Mouse (Mus musculus): Measurements from ENCODE around the gene Gm28845. TPM values are rescaled to one million over a fixed set of nuclear protein-coding genes. Genes with fewer than 3 reads are reported as not detected.

Gm28845 gene
- total and polyA plus RNA-seq, 3 experiments: not detected

DNA sequence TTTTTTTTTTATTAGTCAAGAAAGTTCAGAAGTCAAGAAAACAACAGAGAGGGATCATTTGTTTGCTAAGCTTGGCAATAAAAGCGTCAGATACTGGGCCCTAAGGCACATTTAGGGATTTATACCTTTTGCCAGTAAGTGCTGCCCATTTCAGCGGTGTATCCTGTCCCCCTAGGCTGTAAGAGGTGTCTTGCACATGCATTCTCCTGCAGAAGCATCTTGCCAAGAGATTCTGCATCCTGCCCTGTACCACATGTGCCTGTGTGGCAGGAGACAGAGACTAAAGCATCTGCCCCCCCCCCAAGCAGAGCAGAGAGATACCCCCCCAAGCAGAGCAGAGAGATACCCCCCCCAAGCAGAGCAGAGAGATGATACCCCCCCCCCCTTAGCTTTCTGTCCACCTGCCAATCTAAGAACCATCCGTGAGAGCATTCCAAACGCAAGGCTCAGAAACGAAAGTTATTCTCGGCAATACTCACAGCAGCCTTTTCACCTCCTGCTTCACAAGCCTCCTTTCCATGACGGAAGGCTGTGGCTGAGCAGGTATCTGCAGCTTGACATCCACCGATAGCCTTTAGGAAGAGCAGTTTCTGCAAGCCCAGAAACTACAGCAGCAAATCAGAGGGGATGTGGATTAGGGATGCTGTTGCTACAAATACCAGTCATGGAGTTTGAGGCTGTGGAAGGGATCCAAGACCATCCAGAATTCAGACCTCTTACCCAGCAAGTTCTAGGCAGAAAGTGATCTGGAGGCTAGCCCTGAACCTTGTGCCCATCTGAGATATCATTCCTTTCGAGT lies 3.4 kb upstream of the Gm28845 start, which contains the start of gene D630023F18Rik:
TSS of gene D630023F18Rik (minus strand) at position 641 of the 799 bp plus-strand sequence.
- no peak for TF ChIP-seq MAX (IDR thresholded peaks at IDR 0.05; ENCODE audit: low read length)
- no peak for TF ChIP-seq HCFC1 (IDR thresholded peaks at IDR 0.05; ENCODE audit: low read depth, low read length)
- no peak for TF ChIP-seq ZMIZ1 (IDR thresholded peaks at IDR 0.05; ENCODE audit: low read depth, low read length)
- no peak for TF ChIP-seq CHD2 (IDR thresholded peaks at IDR 0.05; ENCODE audit: low read length)
- no peak for TF ChIP-seq KAT2A (conservative IDR thresholded peaks at IDR 0.05; ENCODE audit: low read depth, low read length)
- TF ChIP-seq MAFK (IDR thresholded peaks at IDR 0.05; ENCODE audit: borderline replicate concordance, low read depth, low read length): no peak
- Histone ChIP-seq H3K27me3 (ENCODE audit: control insufficient read depth in 1 of 2, insufficient read depth in 2 of 2, low read length in 2 of 2) (no peaks in the 10 kb centered on the region; a peak in 1 of 4 replicates), H3K4me1 (ENCODE audit: control insufficient read depth in 1 of 2, insufficient read depth in 2 of 2, low read length in 2 of 2) (no peaks in the 10 kb centered on the region), H3K9me3 (replicated peaks; ENCODE audit: insufficient read depth, low read length) (no peaks in the 10 kb centered on the region), H3K79me2 (ENCODE audit: control insufficient read depth, insufficient read depth, low read length, poor library complexity) (no peaks in the 10 kb centered on the region), H3K4me3 (ENCODE audit: control insufficient read depth in 1 of 2, insufficient read depth in 1 of 2, low read depth in 2 of 2, low read length in 2 of 2) (no peak within 1 kb of the TSS), H3K9ac (ENCODE audit: control insufficient read depth, low read depth, low read length, poor library complexity, severe bottlenecking) (no peak within 1 kb of the TSS), H3K27ac (ENCODE audit: control insufficient read depth, low read depth, low read length) (no peak within 1 kb of the TSS), H3K36me3 (ENCODE audit: control insufficient read depth in 1 of 2, insufficient read depth in 2 of 2, low read length in 2 of 2) (no peaks in the 10 kb centered on the region)
- DNase-seq (ENCODE audit: low read depth, low spot score): no peak

DNA sequence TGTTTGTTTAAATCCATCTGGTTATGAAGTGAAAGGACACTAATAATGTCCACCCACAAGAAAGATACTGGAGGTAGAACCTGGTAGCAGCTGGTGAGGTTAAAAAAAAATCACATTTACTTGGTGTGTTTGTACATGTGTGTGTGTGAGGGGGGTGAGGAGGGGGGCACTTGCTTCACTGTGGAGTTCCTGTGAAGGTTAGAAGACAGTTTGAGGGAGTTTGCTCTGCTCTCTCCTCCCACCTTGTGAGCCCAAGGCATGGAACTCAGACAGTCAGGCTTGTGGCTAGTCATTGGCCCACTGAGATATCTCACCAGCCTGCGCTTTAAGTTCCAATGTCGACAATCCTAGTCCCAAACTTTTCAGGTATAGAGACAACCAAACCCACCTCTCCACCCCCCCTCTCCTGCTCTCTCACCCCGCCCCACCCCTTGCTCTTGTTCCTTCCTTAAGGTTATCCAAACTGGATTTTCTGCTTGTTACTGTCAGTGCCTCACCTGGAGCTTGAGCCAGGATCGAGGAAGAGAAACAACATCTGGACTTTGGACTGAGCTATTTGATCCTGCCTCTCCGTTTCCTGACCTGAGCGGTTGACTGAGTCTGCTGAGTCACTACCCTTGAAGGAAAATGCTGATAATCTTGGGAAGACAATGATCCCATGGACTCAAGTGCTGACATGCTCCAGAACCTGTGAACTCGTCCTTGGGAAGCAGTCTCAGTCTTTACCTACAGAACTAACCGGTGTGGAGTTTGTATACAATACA lies 1.0 kb downstream of the Gm28845 start:
- TF ChIP-seq NELFE (IDR thresholded peaks at IDR 0.05; ENCODE audit: low read depth, low read length): no peak
- no peak for TF ChIP-seq ETS1 (IDR thresholded peaks at IDR 0.05; ENCODE audit: low read depth, low read length)
- no peak for TF ChIP-seq CHD1 (IDR thresholded peaks at IDR 0.05; ENCODE audit: low read depth, low read length)
- TF ChIP-seq MEF2A (IDR thresholded peaks at IDR 0.05; ENCODE audit: extremely low read depth, insufficient replicate concordance, low read depth, low read length, poor library complexity, severe bottlenecking): no peak
- no peak for TF ChIP-seq POLR2AphosphoS5 (IDR thresholded peaks at IDR 0.05; ENCODE audit: borderline replicate concordance, low read depth, low read length)
- no peak for TF ChIP-seq MAZ (IDR thresholded peaks at IDR 0.05; ENCODE audit: low read depth, low read length)
- TF ChIP-seq MXI1 (IDR thresholded peaks at IDR 0.05; ENCODE audit: low read depth, low read length): no peak
- DNase-seq (ENCODE audit: low read depth, low spot score): no peak
- Histone ChIP-seq H3K27ac (ENCODE audit: control insufficient read depth, low read depth, low read length) (no peak overlapping the region), H3K27me3 (ENCODE audit: control insufficient read depth in 1 of 2, insufficient read depth in 2 of 2, low read length in 2 of 2) (no peaks in the 10 kb centered on the region; a peak in 1 of 4 replicates), H3K4me1 (ENCODE audit: control insufficient read depth in 1 of 2, insufficient read depth in 2 of 2, low read length in 2 of 2) (no peaks in the 10 kb centered on the region), H3K36me3 (ENCODE audit: control insufficient read depth in 1 of 2, insufficient read depth in 2 of 2, low read length in 2 of 2) (no peaks in the 10 kb centered on the region), H3K79me2 (ENCODE audit: control insufficient read depth, insufficient read depth, low read length, poor library complexity) (no peaks in the 10 kb centered on the region), H3K9me3 (replicated peaks; ENCODE audit: insufficient read depth, low read length) (no peaks in the 10 kb centered on the region), H3K9ac (ENCODE audit: control insufficient read depth, low read depth, low read length, poor library complexity, severe bottlenecking) (no peak overlapping the region), H3K4me3 (ENCODE audit: control insufficient read depth in 1 of 2, insufficient read depth in 1 of 2, low read depth in 2 of 2, low read length in 2 of 2) (no peak overlapping the region)

Measured in MEL (cell line).